Mouse (Mus musculus) B cell, adult (primary cell): ENCODE measurements around the gene Zfp677. TPM values are rescaled to one million over a fixed set of nuclear protein-coding genes. Genes with fewer than 3 reads are reported as not detected.

ENCODE experiments used
- total RNA-seq: library from RNA; stranded (reverse); gene quantifications from 4 replicates; pipeline ENCODE4 v1.2.4, GENCODE M21; 2023; ENCODE audit not compliant: inconsistent age

Zfp677 gene
- total RNA-seq: 4.2 to 5.2 TPM (median 4.9 TPM) in 4 replicates

GRCm38 (mm10) chr17:21383391-21384056 lies at the start of gene Zfp677:
Gene Zfp677, plus strand, starts transcription at chr17:21383748.

GRCm38 (mm10) chr17:21422664-21423599 lies 39.4 kb downstream of the Zfp677 start, which contains the start of gene Zfp54:
Gene Zfp54, plus strand, starts transcription at chr17:21423227.

Other genes with a start within 250 kb of the Zfp677 start
- gene Vmn1r234, start 157.7 kb upstream of the Zfp677 start, total RNA-seq: not detected in 4 replicates
- gene Vmn1r235, start 127.3 kb upstream of the Zfp677 start, total RNA-seq: not detected in 4 replicates
- gene Vmn1r236, start 100.8 kb upstream of the Zfp677 start, total RNA-seq: not detected in 4 replicates
- not detected in 4 replicates for gene Vmn1r237, start 71.9 kb upstream of the Zfp677 start, total RNA-seq
- 1.4 to 3.2 TPM (median 2.0 TPM) in 4 replicates for gene Zfp54, start 39.5 kb downstream of the Zfp677 start, total RNA-seq
- gene Zfp51, start 66.6 kb downstream of the Zfp677 start, total RNA-seq: 13.1 to 15.9 TPM (median 14.6 TPM) in 4 replicates
- gene Zfp53, start 105.2 kb downstream of the Zfp677 start, total RNA-seq: 10.0 to 17.1 TPM (median 15.7 TPM) in 4 replicates
- 14.1 to 15.9 TPM (median 15.5 TPM) in 4 replicates for gene Zfp52, start 151.8 kb downstream of the Zfp677 start, total RNA-seq
- gene Zfp948, start 183.3 kb downstream of the Zfp677 start, total RNA-seq: 1.1 to 2.2 TPM (median 1.8 TPM) in 4 replicates